12 mouse cellular contexts compared by ENCODE assay signal in the genomic region with DNA sequence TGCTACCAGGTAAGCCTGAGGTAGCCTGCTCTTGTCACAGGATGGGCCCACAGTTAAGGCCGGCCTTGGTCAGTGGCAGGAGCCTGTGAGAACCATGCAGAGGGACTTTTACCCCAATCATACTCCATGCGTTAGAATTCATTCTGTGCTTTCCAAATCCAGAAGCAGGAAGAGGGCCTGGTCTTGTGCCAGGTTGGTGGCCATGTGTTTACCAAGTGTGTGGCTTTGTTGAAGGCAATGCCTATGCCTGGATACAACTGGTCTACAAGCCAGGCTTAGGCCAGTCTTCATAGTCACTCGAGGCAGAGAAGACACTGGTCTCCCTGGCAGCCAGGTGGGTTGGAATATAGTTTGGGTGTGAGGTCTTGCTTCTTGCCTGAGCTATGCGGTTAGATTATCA. TPM values are rescaled to one million over a fixed set of nuclear protein-coding genes. Genes with fewer than 3 reads are reported as not detected.
DNase-seq lines count a peak whose midpoint lies in the region; ATAC-seq and TF ChIP-seq lines count a peak whose summit lies in the region.
"Had no signal": no experiment of that assay in that cellular context is flagged by ENCODE, and none has a peak within 500 bp of the region (broad histone marks: within the 10 kb centered on the region; RNA-seq: fewer than 3 reads in every experiment).

No protein-coding gene starts in this region.

- no peak for TF ChIP-seq POLR2A in small intestine, adult 2 months (IDR thresholded peaks at IDR 0.05; ENCODE audit: low read depth, low read length)

- no peaks in the 10 kb centered on the region for H3K9me3 ChIP-seq in liver, postnatal 0 days (ENCODE audit: low read length)
- H3K9me3 ChIP-seq in liver, embryonic 12.5 days (replicated peaks) = no peaks in the 10 kb centered on the region
- H3K9me3 ChIP-seq in midbrain, postnatal 0 days (ENCODE audit: low read length) = no peaks in the 10 kb centered on the region
- H3K9me3 ChIP-seq: forebrain, embryonic 13.5 days; G1E; midbrain, embryonic 13.5 days had no signal

- peak overlapping the region; percentile 80 for H3K27ac ChIP-seq in liver, postnatal 0 days (ENCODE audit: low read depth)
- H3K27ac ChIP-seq in liver, embryonic 12.5 days = no peak overlapping the region
- peak overlapping the region; percentile 99 for H3K27ac ChIP-seq in small intestine, adult 2 months (ENCODE audit: insufficient read depth, low read depth, low read length)
- H3K27ac ChIP-seq in midbrain, postnatal 0 days (ENCODE audit: low read depth, low read length) = no peak overlapping the region
- H3K27ac ChIP-seq: forebrain, embryonic 13.5 days; midbrain, embryonic 13.5 days had no signal

- H3K4me3 ChIP-seq in liver, postnatal 0 days (ENCODE audit: low read depth, low read length) = no peak overlapping the region
- no peak overlapping the region for H3K4me3 ChIP-seq in liver, embryonic 12.5 days
- no peak overlapping the region for H3K4me3 ChIP-seq in small intestine, adult 2 months (ENCODE audit: low read depth, low read length)
- no peak overlapping the region for H3K4me3 ChIP-seq in midbrain, postnatal 0 days (ENCODE audit: low read depth, low read length)
- H3K4me3 ChIP-seq: forebrain, embryonic 13.5 days; midbrain, embryonic 13.5 days had no signal

- TF ChIP-seq EP300 in liver, postnatal 0 days (IDR thresholded peaks at IDR 0.05; ENCODE audit: low read depth) = no peak

- WGBS in liver, postnatal 0 days (ENCODE audit: insufficient replicate concordance) = 70% methylated on average over 4 of the region's 4 CpGs
- 70% methylated on average over 4 of the region's 4 CpGs for WGBS in liver, embryonic 12.5 days (ENCODE audit: insufficient replicate concordance)
- WGBS in small intestine, adult 2 months = 23% methylated on average over 4 of the region's 4 CpGs
- 85% methylated on average over 4 of the region's 4 CpGs for WGBS in midbrain, postnatal 0 days

- H3K36me3 ChIP-seq in liver, postnatal 0 days (replicated peaks; ENCODE audit: insufficient read depth, low read length) = peaks cover 4% of the 10 kb centered on the region; the same call in 1 of the 2 replicates
- no peaks in the 10 kb centered on the region for H3K36me3 ChIP-seq in liver, embryonic 12.5 days
- H3K36me3 ChIP-seq in small intestine, adult 2 months (ENCODE audit: control insufficient read depth, insufficient read depth, low read length) = no peaks in the 10 kb centered on the region; the same call in 1 of the 2 replicates
- 0 out of 2 replicates have a peak, but pooled peaks cover 3% of the 10 kb centered on the region for H3K36me3 ChIP-seq in midbrain, postnatal 0 days (ENCODE audit: insufficient read depth, low read length)

- H3K9ac ChIP-seq in liver, postnatal 0 days (replicated peaks) = no peak overlapping the region
- no peak overlapping the region for H3K9ac ChIP-seq in liver, embryonic 12.5 days
- H3K9ac ChIP-seq in midbrain, postnatal 0 days (replicated peaks; ENCODE audit: low read length, poor library complexity, severe bottlenecking) = no peak overlapping the region
- H3K9ac ChIP-seq: forebrain, embryonic 13.5 days; midbrain, embryonic 13.5 days had no signal

- ATAC-seq in liver, postnatal 0 days = peak; percentile 29; the same call in 1 of the 2 replicates
- no peak for ATAC-seq in liver, embryonic 12.5 days
- ATAC-seq in midbrain, postnatal 0 days (ENCODE audit: low FRiP score) = no peak
- ATAC-seq: forebrain, embryonic 13.5 days; midbrain, embryonic 13.5 days had no signal

- H3K27me3 ChIP-seq in liver, postnatal 0 days (ENCODE audit: insufficient read depth, low read length) = no peaks in the 10 kb centered on the region
- no peaks in the 10 kb centered on the region for H3K27me3 ChIP-seq in liver, embryonic 12.5 days (replicated peaks)
- no peaks in the 10 kb centered on the region for H3K27me3 ChIP-seq in small intestine, adult 2 months (ENCODE audit: control insufficient read depth, insufficient read depth, low read length)
- no peaks in the 10 kb centered on the region for H3K27me3 ChIP-seq in midbrain, postnatal 0 days (ENCODE audit: insufficient read depth, low read length)
- H3K27me3 ChIP-seq: forebrain, embryonic 13.5 days; midbrain, embryonic 13.5 days had no signal

- H3K4me2 ChIP-seq in liver, postnatal 0 days (ENCODE audit: low read depth, low read length) = no peak overlapping the region
- H3K4me2 ChIP-seq in liver, embryonic 12.5 days = no peak overlapping the region
- no peak overlapping the region for H3K4me2 ChIP-seq in midbrain, postnatal 0 days (ENCODE audit: low read depth, low read length, poor library complexity, severe bottlenecking)
- H3K4me2 ChIP-seq: forebrain, embryonic 13.5 days; midbrain, embryonic 13.5 days had no signal

- peaks cover 32% of the 10 kb centered on the region for H3K4me1 ChIP-seq in liver, postnatal 0 days (ENCODE audit: insufficient read depth)
- peaks cover 19% of the 10 kb centered on the region for H3K4me1 ChIP-seq in liver, embryonic 12.5 days
- H3K4me1 ChIP-seq in small intestine, adult 2 months (ENCODE audit: control insufficient read depth, insufficient read depth, insufficient read length, low read length) = peaks cover 23% of the 10 kb centered on the region
- H3K4me1 ChIP-seq in midbrain, postnatal 0 days (ENCODE audit: insufficient read depth, low read length) = no peaks in the 10 kb centered on the region
- H3K4me1 ChIP-seq: midbrain, embryonic 13.5 days had no signal

- peak; percentile 43 for DNase-seq in adrenal gland, postnatal 10 days
- DNase-seq in adrenal gland, adult 18-20 months (ENCODE audit: low spot score in 2 of 2) = no peak
- peak; percentile 36 for DNase-seq in liver, postnatal 0 days
- peak; percentile 49 to 54 for DNase-seq in kidney, postnatal 25 days
- DNase-seq in frontal cortex, adult 2 months (ENCODE audit: extremely low spot score in 1 of 2, low spot score in 1 of 2) = no peak
- no peak for DNase-seq in midbrain, postnatal 0 days (ENCODE audit: low spot score)
- DNase-seq: adrenal gland, postnatal 25 days had no signal

- no peak for TF ChIP-seq CTCF in liver, postnatal 0 days (IDR thresholded peaks at IDR 0.05; ENCODE audit: low read depth)
- TF ChIP-seq CTCF in small intestine, adult 2 months (IDR thresholded peaks at IDR 0.05; ENCODE audit: extremely low read depth, insufficient read length, insufficient replicate concordance, low read depth, low read length) = no peak
- TF ChIP-seq CTCF in midbrain, postnatal 0 days (IDR thresholded peaks at IDR 0.05) = no peak

RNA-seq across cellular contexts. Expression of gene Dgkd, which starts 38.5 kb away (rescaled TPM):
- 100 to 1,000 TPM; 107 to 118 TPM for total RNA-seq in adrenal gland, postnatal 10 days (2021)
- 10 to 100 TPM; 54.6 to 74.6 TPM for total RNA-seq in adrenal gland, adult 18-20 months (2021)
- polyA plus RNA-seq in liver, postnatal 0 days (2015; fragmentation: Nextera tagmentation; extraction: Ambion mirVana) = 8.3 and 9.1 TPM in 2 replicates
- polyA plus RNA-seq in liver, embryonic 12.5 days (2016; fragmentation: Nextera tagmentation; extraction: Ambion mirVana) = 19.9 and 20.4 TPM in 2 replicates
- polyA plus RNA-seq in small intestine, adult 2 months (2012; rRNA removed) = 21.5 and 47.1 TPM in 2 replicates
- 57.6 and 73.7 TPM in 2 replicates for polyA plus RNA-seq in frontal cortex, adult 2 months (2012; rRNA removed)
- 75.1 and 77.5 TPM in 2 replicates for total RNA-seq in midbrain, postnatal 0 days (2014; rRNA removed)
- polyA plus RNA-seq in midbrain, postnatal 0 days (2015; fragmentation: Nextera tagmentation; extraction: Ambion mirVana) = 36.6 and 38.2 TPM in 2 replicates

Comparison
In these comparisons a context has a peak if more than half of its experiments do, and no peak if none do; other contexts are left out.
1. DNase-seq: peak in adrenal gland, postnatal 10 days (single experiment), liver, postnatal 0 days (single experiment) and kidney, postnatal 25 days (2 of 2); none in adrenal gland, adult 18-20 months (0 of 2), frontal cortex, adult 2 months (0 of 2) and midbrain, postnatal 0 days (single experiment).
2. H3K27ac ChIP-seq: peak in liver, postnatal 0 days (single experiment) and small intestine, adult 2 months (single experiment); none in liver, embryonic 12.5 days (single experiment) and midbrain, postnatal 0 days (single experiment).